Mouse (Mus musculus): Measurements from ENCODE around the gene Zbtb48.
A peak's percentile ranks its signal among the peaks of the same experiment; 100 is the strongest.

Gene Zbtb48

GRCm38 (mm10) chr4:152028456-152028855, 985 bp upstream of the Zbtb48 start:
- no peak for DNase-seq

GRCm38 (mm10) chr4:152026751-152027508, 541 bp downstream of the Zbtb48 start:
- no peak for DNase-seq

DNA sequence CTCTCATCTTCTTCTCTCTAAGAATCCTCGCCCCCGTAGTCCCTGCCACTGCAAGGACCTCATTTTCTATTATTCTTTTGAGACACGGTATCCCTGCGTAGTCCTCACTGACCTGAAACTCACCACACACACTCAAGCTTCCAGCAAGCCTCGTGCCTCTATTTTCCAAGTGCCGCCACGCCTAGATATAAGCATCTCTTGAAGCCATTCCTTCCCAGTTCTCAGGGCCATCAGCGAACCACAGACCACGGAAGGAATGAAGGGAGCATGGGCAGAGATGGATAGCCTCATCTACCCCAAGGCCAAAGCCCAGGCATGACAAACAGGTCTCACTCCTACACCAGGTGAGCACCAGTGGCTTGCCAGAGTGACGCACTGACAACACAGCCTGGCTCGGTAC, 2.9 kb downstream of the Zbtb48 start:
- no peak for DNase-seq

DNA sequence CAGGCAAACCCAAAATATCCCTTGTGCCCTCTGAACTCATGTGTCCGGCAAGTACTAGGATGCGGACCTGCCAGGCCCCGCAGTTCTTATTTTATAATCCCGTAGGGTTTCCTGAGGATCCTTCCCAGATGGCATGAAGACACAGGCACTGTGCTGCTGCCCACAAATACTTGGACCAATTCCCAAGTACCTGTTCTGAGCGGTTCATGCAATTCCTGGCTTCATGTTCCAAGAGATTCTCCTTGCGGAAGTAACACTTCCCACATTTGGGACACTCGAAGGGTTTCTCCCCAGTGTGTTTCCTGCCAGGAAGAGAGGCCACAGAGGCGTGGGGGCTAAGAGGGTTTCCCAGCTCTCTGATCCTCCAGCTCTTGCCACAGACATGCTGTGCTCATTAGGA, 5.0 kb downstream of the Zbtb48 start:
- no peak for DNase-seq

DNA sequence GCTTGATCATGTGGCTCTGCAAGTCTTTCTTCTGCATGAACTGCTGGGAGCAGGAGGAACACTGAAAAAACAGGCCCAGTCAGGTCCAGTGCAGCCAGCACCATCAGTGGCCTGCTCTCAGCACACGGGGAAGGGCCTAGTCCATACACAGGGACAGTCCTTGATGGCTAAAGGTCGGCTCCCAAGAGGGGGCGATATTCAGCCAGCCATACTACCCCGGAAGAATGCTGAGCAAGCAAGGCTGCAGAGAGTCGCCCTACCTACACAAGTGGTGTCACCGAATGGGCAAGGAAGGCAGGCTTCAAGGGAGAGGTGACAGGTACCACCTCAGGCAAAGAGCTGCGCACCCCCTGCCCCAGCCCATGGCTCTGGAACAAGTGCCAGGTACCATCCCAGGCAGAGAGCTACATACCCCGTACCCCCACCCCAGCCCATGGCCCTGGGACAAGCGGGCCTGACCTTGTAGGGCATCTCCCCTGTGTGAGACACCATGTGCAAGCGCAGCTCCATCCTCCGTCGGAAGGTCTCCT, 5.8 kb downstream of the Zbtb48 start:
- DNase-seq: no peak

DNA sequence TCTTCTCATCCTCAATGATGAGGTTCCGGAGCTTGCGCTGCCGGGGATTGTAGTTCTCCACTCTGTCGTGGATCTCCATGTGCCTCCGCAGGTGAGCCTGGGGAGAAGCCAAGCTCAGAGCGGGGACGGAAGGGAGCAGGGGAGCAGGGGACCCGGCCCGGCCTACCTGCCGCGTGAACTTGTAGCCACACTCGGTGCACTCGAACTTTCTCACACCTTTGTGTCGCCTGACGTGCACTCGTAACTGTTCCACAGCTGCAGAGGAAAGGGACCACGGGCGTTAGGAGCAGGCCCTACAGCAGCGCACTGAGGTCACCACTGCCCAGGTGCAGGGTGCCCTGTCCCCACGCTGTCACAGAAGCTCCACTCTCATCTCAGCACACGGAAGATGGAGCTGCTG, 7.4 kb downstream of the Zbtb48 start:
- no peak for DNase-seq

DNA sequence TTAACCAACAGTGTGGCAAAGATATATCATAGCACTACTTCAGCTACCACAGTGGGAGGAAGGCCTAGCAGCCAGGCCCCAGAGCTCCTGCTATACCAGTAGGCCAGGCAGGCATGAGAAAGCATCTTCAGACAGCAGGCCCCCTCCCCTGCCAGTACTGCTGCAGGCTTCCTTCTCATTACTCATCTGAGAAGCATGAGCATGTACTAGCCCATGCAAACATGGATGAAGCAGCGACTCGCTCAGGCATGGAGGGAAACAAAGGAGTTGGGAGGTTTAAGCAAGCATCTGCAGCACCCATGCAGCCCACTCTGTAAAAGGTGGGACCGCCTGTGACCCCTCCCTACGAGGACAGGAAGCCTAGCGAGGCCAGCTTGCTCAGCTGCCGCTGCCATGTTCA, 8.4 kb downstream of the Zbtb48 start:
- no peak for DNase-seq

DNA sequence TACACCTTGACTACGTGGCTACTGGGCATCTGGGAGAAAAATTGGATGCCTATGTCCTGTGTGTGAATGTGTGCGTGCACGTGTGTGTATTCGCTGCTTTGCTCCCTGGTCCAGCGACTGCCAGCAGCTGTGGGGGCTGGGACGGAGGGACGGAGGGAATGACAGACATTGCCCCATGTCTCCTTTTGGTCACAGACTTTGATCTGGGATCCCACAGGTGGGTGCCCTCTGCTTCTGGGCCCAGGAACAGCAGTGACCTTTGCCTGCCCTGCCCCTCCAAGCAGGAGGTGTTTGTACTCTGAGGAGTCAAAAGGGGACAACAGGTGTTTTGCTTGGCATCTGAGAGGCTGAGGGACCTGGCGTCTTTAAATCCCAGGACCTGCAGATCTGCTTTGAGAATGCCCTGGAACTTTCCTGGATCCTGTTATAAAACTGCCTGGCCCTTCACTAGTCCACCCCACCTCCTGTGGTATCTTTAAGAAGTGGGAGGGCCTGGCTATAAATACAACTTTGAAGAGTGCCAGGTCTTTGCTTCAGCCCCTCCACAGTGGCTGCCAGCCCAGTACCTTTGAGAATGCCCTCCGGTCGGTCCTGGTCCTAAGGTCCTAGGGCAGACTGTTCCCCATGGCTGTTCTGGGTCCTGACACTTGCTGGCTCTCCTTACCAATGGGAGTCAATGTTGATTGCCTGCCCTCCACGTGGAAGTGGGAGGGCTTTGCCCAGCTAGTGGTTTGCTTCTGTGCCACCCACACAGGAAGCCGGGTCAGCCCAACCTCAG, 14.2 kb downstream of the Zbtb48 start:
- peak; percentile 86 for DNase-seq

- DNase-seq: no peak
These were observed 15.4 kb downstream of the Zbtb48 start for GRCm38 (mm10) chr4:152012109-152012508.

DNA sequence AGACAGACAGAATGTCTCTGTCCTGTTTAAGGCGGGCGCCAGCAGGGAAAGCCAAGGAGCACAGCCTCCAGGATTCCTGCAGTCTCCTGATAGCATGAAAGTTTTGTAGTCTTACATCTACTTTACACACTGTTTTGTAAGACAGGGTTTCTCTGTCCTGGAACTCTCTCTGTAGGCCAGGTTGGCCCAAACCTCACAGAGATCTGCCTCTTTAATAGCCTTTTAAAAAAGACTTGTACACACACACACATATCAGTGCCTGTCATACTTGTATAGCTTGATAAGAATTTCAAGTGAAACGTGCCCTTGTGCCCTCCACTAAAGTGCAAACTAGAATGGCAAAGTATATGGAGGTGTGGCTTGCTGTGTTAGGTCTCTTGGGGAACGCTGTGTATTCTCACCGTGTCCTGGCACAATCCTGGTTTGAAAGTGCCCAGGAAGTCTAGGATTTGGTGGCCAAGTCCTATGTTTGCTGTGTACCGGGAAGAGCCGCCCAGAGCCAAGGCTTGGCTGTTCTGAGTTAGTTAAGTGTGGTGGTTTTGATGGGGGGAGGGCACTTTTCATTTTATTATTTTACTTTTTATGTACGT, 16.2 kb downstream of the Zbtb48 start:
- no peak for DNase-seq

GRCm38 (mm10) chr4:152010707-152011134, 16.8 kb downstream of the Zbtb48 start:
- DNase-seq: peak; percentile 57

- peak; percentile 75 for DNase-seq
These were observed 17.3 kb downstream of the Zbtb48 start for GRCm38 (mm10) chr4:152010091-152010706.

- peak; percentile 66 for DNase-seq
These were observed 18.1 kb downstream of the Zbtb48 start for GRCm38 (mm10) chr4:152009076-152010051.

GRCm38 (mm10) chr4:152008622-152009075, 18.8 kb downstream of the Zbtb48 start, which contains the start of gene Klhl21:
TSS of gene Klhl21 (plus strand) at chr4:152008803.
- DNase-seq: peak; percentile 94

GRCm38 (mm10) chr4:152008148-152008500, 19.3 kb downstream of the Zbtb48 start:
- DNase-seq: peak; percentile 53

GRCm38 (mm10) chr4:152007481-152008147, 19.9 kb downstream of the Zbtb48 start:
- DNase-seq: peak; percentile 70

- DNase-seq: no peak
These were observed 20.7 kb downstream of the Zbtb48 start for GRCm38 (mm10) chr4:152006812-152007211.

DNA sequence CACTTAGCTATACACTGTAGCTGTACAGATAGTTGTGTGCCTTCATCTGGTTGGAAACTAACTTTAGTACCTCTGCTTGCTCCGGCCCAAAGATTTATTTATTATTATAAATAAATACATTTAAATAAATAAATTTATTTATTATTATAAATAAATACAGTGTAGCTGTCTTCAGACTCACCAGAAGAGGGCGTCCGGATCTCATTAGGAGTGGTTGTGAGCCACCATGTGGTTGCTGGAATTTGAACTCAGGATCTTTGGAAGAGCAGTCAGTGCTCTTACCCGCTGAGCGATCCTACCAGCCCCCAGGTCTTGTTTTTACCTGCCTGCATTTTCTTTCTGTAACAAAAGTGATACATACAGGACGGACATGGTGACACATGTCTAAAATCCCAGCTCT, 21.3 kb downstream of the Zbtb48 start:
- no peak for DNase-seq

DNA sequence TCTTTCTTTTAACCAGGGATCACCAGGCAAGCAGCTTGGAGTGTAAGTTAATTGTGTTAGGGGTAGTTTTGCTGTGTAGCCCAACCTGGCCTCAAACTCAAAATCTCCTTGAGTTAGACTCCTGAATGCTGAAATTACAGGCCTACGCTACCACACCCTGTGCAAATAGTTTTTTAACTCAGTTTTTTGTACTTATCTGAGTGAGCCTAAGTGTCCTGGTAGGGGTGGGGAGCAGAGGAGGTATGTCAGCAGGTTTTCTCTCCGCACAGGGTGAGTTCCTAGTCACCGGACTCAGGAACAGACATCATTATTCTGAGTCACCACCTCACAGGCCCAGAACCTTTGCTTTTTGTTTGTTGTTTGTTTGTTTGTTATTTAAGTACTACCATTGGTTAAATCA, 25.4 kb downstream of the Zbtb48 start:
- no peak for DNase-seq

DNA sequence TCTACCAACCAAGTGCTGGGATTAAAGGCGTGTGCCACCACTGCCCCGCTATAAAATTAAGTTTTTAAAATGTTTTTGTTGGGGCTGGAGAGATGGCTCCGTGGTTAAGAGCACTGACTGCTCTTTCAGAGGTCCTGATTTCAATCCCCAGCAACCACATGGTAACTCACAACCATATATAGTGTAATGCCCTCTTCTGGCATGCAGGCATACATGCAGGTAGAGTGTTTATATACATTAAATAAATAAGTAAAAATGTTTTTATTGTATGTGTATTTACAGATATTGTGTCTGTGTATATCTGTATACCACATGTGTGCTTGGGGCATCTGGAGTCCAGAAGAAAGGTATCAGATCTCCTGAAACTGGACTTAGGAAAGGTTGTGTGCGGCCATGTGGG, 26.1 kb downstream of the Zbtb48 start:
- DNase-seq: no peak

- no peak for DNase-seq
These were observed 26.6 kb downstream of the Zbtb48 start for GRCm38 (mm10) chr4:152000906-152001305.
